Mouse (Mus musculus): ENCODE measurements around the gene Cracr2a. TPM values are rescaled to one million over a fixed set of nuclear protein-coding genes. Genes with fewer than 3 reads are reported as not detected.

The Cracr2a gene
- total RNA-seq, 2 experiments from 2014 or later, result 1.9 to 2.5 TPM

DNA sequence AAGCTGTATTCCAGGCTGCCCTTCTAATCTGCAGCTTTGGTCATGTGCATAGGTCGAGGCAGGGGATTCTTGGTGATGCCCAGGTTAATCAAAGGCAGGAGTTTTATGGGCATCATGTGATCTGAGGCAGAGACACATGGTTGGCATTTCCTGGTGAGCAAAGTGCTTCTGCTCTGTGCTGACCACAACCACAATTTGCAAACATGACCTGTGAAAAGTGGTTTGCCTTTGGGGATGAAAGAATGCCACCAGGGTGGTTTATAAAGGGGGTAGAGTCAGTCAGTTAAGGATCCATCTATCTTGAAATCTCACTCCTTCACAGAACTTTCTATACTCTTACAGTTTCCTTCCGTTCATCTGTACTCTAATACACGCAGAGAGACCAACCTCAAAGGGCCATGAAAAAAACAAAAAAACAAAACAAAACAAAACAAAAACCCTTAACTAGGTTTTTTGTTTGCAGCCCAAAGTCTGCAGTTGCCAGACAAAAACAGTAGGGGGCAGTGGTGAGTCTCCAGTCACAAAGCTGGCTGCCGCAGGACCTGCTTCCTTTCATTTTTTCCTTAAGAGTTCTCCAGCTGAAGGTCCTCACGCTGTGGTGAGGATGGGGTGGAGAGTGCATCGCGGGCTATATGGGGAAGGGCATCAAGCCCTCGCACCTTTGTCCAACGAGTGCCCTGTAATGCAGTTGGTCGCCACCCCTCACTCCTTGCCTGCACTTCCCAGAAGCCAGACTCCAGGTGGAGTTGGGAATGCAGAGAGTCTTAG, 56.3 kb downstream of the Cracr2a start:
- DNase-seq (ENCODE audit: extremely low spot score in 1 of 2, low spot score in 1 of 2), result peak in 1 of 2 experiments; percentile 51

- DNase-seq (ENCODE audit: extremely low spot score in 1 of 2, low spot score in 1 of 2), result no peak
These were observed 57.5 kb downstream of the Cracr2a start for GRCm38 (mm10) chr6:127618686-127619085.

DNA sequence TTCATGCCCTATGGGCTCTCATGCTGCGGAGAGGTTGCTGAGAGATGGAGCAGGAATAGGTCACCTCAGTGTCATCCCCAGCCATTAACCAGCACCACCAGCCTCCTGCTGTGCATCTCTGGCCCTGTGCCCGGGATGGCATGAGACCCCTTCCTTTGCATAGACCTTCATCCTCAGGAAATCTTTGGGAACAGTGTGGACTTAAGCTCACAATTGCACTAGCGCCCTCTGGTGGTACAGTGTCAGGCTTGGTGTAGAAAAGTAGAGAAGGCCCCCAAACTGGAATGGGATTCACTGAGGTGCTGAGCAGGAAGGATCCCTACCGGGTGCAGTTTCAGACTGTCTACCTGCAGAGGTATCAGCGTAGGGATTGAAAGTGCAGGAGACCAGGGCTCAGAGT, 64.0 kb downstream of the Cracr2a start:
- DNase-seq (ENCODE audit: extremely low spot score in 1 of 2, low spot score in 1 of 2), result peak; percentile 65 to 91

GRCm38 (mm10) chr6:127627453-127627852, 66.3 kb downstream of the Cracr2a start:
- no peak for DNase-seq (ENCODE audit: extremely low spot score in 1 of 2, low spot score in 1 of 2)

DNA sequence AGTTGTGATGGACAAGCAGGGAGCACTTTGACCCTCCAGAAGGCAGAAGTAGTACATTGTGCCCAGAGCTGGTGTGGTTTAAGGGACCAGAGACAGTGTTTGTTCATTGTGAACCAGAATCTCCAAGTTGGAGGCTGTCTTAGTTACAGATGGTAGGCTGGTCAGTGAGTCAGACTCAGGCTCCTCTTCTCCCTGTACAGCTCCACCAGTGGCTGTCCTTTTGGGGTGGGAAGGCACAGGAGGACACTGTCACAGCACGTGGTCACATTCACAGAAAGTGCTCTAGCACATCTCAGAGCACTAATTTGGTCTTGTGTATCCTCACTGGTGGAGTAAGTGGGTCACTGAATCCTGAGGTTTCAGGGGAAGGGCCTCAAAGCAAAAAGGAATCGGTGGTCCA, 68.1 kb downstream of the Cracr2a start:
- DNase-seq (ENCODE audit: extremely low spot score in 1 of 2, low spot score in 1 of 2), result no peak

DNA sequence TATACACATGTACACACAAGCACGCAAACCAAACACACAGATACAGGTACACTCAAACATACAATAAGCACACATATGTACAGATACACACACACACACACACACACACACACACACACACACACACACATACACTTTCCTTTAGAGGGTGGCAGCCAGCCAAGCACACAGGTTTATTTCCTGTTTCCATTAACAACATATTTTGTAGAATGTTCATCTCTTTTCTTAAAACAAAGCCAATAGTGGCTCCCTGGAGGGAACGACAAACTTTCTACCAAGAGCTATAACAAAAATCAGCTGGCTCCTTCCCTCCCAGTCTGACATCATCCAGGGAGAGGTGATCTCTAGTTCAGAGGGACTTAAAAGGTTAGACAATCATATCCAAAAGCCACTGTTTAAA, 73.7 kb downstream of the Cracr2a start:
- DNase-seq (ENCODE audit: extremely low spot score in 1 of 2, low spot score in 1 of 2), result no peak

DNA sequence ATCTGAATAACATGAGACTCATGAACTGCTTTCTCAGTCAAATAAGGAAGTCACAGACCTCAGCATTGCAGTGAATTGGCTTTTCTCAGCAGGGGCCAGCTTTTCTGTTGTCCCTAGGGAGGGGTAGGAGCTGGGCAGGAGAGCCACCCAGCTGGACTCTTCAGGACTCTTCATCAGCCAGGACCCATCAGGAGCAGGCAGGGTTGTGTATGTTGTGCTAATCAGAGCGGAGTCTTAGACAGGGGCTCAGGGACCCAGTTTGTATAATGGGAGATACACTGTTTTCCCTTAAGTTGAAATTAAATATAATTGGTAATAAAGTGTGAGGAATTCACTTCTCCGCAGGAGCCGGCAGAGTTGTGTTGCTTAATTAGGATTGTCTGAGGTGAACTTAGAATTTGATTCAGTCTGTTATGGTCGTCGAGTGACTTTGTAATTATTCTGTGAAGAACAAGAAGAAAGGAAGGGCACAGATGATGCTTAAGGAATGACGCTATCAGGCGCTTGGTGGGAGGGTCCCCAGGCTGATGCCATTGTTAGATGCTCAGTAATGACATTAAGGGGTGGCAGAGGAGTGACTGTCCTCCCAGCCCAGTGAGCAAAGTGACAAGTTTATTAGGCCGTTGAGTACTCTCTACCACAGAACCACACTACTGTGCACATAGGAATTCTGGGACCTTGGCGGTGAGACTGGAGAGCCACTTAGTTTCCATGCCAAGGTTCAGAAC, 74.5 kb downstream of the Cracr2a start:
- no peak for DNase-seq (ENCODE audit: extremely low spot score in 1 of 2, low spot score in 1 of 2)

DNA sequence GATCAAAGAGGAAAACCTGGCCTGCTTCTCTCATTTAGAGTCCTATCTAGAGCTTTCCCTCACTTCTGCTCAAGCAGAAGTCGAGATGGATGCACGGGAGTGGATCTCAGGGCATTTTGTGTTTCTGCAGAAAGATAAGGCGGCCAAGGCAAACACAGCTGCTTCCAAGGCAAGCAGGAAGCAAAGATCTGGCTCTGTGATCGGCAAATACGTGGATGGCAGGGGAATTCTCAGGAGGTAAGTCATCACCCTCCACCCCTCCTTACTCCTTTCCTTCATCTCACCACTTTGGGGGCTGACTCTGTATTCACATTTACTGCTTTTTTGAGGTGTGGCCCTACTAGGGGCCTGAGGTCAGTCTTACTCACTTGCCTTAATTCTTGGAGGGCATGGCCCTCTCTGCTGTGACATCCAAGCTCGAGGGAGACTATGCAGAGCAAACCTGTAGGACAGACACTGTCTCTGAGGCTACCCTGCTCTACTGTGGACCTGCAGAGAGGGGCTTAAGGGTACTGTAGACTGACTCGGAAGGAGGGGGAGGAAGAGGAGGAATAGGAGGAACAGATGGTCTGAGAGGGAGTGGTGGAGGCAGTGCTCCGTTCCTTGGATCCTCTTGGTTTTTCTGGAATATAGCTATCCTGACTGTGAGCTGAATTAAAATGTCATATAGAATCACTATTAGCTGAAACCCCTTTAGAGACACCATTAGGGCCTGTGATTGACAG, 80.1 kb downstream of the Cracr2a start:
- no peak for DNase-seq (ENCODE audit: extremely low spot score in 1 of 2, low spot score in 1 of 2)

- no peak for DNase-seq (ENCODE audit: extremely low spot score in 1 of 2, low spot score in 1 of 2)
These were observed 94.8 kb downstream of the Cracr2a start for GRCm38 (mm10) chr6:127655988-127656387.

GRCm38 (mm10) chr6:127657152-127657551, 96.0 kb downstream of the Cracr2a start:
- no peak for DNase-seq (ENCODE audit: extremely low spot score in 1 of 2, low spot score in 1 of 2)

- DNase-seq (ENCODE audit: extremely low spot score in 1 of 2, low spot score in 1 of 2), result no peak
These were observed 98.3 kb downstream of the Cracr2a start for GRCm38 (mm10) chr6:127659472-127659871.

DNA sequence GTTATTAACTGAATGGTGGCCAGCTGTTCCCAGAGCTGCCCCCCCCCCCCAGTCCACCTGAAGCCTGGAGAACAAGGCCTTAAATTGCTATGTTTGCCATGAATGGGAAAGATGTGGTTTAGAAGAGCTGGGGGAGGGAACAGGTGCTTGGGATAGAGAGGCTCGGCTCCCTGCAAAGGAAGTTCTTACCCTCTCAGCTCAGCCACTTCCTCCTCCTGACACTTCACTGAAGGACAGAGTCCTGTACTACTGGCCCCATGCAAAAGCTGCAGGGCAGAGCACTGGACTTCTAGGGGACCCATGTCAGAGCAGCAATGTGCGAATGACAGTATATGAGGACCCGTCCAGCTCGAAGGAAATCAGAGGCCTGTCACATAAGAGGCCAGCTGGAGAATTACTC, 98.8 kb downstream of the Cracr2a start:
- DNase-seq (ENCODE audit: extremely low spot score in 1 of 2, low spot score in 1 of 2), result no peak

DNA sequence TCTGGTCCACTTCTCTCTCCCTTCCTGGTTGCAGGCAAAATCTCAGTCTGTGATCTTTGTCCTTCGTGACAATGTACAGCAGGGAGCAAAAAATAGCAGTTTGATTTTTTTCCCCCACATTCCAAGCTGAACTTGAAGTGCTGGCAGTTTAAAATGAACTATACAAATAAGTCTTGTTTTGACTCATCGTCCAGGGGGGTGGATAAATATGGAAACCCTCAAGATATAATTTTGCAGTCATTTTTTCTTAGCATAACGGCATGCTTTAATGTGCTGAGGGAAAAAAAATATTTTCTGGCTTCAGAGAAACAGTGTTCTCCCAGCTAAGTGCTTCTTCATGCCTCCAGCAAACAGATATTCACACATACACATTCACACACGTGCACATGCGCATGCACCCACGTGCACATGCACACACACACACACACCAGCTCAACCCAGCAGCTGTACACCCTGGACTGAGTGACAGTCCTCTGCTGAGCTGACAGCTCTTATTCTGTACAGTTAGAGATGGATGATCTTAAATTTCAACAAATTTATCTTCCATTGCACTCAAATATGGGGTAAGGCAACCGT, 100.7 kb downstream of the Cracr2a start:
- no peak for DNase-seq (ENCODE audit: extremely low spot score in 1 of 2, low spot score in 1 of 2)

DNA sequence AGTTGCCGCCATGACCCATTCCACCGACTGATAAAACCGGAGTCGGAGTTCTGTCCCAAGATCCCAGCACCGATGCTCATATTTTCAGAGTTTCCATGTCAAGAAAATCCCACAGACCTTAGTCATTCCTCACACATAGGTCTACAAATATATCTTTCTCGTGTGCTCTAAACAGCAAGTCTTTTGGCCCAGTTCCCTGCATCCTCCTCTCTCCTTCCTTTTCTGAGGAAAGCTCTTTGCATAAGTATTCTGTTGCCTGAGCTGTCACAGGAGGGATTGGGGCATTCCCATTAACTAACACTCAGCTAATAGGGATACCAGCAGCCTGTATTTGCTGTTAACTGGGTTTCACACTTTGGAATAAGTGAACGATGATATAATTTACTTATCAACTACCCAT, 102.1 kb downstream of the Cracr2a start:
- no peak for DNase-seq (ENCODE audit: extremely low spot score in 1 of 2, low spot score in 1 of 2)

- DNase-seq (ENCODE audit: extremely low spot score in 1 of 2, low spot score in 1 of 2), result no peak
These were observed 108.2 kb downstream of the Cracr2a start for GRCm38 (mm10) chr6:127669313-127669712.

DNA sequence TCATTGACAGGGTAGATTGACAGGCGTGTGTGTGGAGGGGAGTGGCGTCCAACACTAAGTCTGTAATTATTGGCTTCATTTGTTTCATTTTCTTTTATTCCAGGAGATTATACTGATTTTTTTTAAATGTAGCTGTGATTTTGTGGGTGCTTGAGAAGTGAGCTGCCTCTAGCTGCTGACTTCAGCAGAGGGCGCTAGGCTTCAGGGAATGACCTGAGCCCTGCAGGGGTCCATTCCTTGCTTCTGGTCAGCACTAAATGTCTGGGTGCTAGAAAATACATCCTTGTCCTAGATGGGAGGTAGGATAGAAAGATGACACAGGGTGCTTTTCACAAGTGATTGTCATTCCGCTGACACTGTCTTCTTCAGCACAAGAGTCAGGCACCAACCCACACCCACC, 108.9 kb downstream of the Cracr2a start:
- DNase-seq (ENCODE audit: extremely low spot score in 1 of 2, low spot score in 1 of 2), result no peak

DNA sequence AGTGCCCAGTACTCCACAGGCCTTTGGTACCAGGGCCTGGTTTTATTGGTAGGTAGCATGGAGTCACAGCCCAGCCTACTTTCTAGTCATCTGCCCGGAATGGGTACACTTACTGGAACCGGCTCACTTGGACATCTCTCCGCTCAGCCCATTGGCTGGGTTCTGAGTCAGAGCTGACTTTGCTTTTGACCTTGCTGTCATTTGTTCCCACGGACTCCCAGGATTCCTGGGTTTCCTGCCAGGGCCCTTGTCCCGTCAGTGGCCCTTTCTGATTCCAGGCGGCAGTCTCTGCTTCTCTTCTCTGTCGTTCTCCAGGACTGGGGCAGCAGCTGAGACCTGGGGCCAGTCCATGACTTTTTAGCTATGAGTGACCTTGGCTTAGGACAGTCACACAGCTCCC, 110.9 kb downstream of the Cracr2a start:
- DNase-seq (ENCODE audit: extremely low spot score in 1 of 2, low spot score in 1 of 2), result no peak

DNA sequence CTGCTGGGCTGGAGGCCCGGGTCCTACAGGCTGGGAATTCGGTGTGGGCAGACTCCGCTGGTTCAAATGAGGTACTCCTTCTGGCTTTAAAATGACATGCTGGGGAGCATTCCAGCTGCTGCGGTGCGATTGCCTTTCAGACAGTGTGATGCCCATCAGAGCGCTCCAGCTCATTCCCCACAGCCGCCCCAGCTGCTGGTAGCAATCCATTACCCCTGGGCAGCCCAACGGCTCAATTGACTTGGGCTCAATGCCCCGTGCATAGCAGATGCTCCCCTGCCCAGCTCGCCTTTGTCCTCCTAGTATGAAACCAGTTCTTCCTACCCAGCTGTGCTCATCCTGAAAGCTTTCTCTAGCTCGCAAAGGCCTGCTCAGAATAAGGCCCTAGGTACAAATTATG, 115.7 kb downstream of the Cracr2a start:
- DNase-seq (ENCODE audit: extremely low spot score in 1 of 2, low spot score in 1 of 2), result no peak

GRCm38 (mm10) chr6:127678320-127678719, 117.2 kb downstream of the Cracr2a start:
- no peak for DNase-seq (ENCODE audit: extremely low spot score in 1 of 2, low spot score in 1 of 2)

- no peak for DNase-seq (ENCODE audit: extremely low spot score in 1 of 2, low spot score in 1 of 2)
These were observed 117.9 kb downstream of the Cracr2a start for GRCm38 (mm10) chr6:127678998-127679397.

DNA sequence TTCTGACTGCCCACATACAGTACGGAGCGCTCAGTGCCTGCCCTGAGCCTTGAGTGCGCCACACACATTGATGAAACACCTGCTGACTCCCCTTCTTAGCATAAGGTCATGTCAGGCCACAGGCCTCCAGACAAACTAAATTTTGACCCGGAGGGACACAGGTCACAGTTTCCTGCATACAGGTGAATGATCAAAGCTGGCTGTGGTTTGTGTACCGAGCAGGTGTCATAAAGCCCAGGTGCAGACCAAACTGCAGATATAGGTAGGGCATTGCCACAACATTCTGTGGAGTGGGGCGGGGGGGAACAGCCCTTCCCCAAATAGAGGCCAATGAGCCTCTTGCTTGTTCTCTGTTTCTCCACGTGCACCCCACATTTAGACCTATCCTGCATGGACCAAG, 119.6 kb downstream of the Cracr2a start:
- DNase-seq (ENCODE audit: extremely low spot score in 1 of 2, low spot score in 1 of 2), result no peak
